Mouse (Mus musculus) midbrain, embryonic 15.5 days (tissue): Measurements from ENCODE around the gene Scn9a. TPM values are rescaled to one million over a fixed set of nuclear protein-coding genes. Genes with fewer than 3 reads are reported as not detected.

Experiments used
- ATAC-seq: fragments of 200-750 bp; cut with Nextera tagmentation; replicated peaks from 2 replicates; pipeline ENCODE4 v1.8.0; 2017; ENCODE audit warnings: moderate TSS enrichment
- H3K27ac ChIP-seq: fragments of 300-500 bp; sonication (generic); 2 replicates; pipeline ENCODE4 v1.5.1; 2015; ENCODE audit warnings: mild to moderate bottlenecking, inconsistent platforms
- H3K27me3 ChIP-seq: fragments of 300-500 bp; sonication (generic); replicated peaks from 2 replicates; pipeline ENCODE4 v1.6.1; 2015; ENCODE audit warnings: inconsistent platforms
- H3K36me3 ChIP-seq: fragments of 300-500 bp; sonication (generic); replicated peaks from 2 replicates; pipeline ENCODE4 v1.6.1; 2015; ENCODE audit warnings: inconsistent platforms
- H3K4me1 ChIP-seq: fragments of 300-500 bp; sonication (generic); 2 replicates; pipeline ENCODE4 v1.6.1; 2015; ENCODE audit warnings: inconsistent platforms
- H3K4me2 ChIP-seq: fragments of 300-500 bp; sonication (generic); 2 replicates; pipeline ENCODE4 v1.6.1; 2015; ENCODE audit warnings: inconsistent platforms, mild to moderate bottlenecking, moderate library complexity
- H3K4me3 ChIP-seq: fragments of 300-500 bp; sonication (generic); 2 replicates; pipeline ENCODE4 v1.5.1; 2015; ENCODE audit warnings: mild to moderate bottlenecking, inconsistent platforms
- H3K9ac ChIP-seq: fragments of 300-500 bp; sonication (generic); 2 replicates; pipeline ENCODE4 v1.6.1; 2015; ENCODE audit warnings: mild to moderate bottlenecking, inconsistent platforms
- H3K9me3 ChIP-seq: fragments of 300-500 bp; sonication (generic); 2 replicates; pipeline ENCODE4 v1.6.1; 2016; ENCODE audit warnings: inconsistent platforms
- WGBS: fragments of 180-500 bp; shearing (Covaris S2); methylation state at CpG from one replicate; pipeline ENCODE4 v1.1.7; 2015; ENCODE audit warnings: mixed read lengths; 5-methylcytosine and 5-hydroxymethylcytosine counted together
- polyA plus RNA-seq: library from polyadenylated mRNA; unstranded; fragments of >200 nt; fragmentation: Nextera tagmentation; extraction: Ambion mirVana; gene quantifications from 2 replicates; pipeline ENCODE4 v1.2.1, GENCODE M21; 2015

Gene Scn9a
- polyA plus RNA-seq, 1 experiment from 2014 or later, result 13.7 TPM

GRCm38 (mm10) chr2:66519966-66520365 is 114.8 kb downstream of the Scn9a start:
- Histone ChIP-seq H3K4me3 (no peak overlapping the region), H3K9ac (no peak overlapping the region), H3K36me3 (no peaks in the 10 kb centered on the region), H3K4me1 (no peaks in the 10 kb centered on the region), H3K27ac (no peak overlapping the region), H3K9me3 (no peaks in the 10 kb centered on the region), H3K27me3 (no peaks in the 10 kb centered on the region), H3K4me2 (no peak overlapping the region)
- WGBS, result 78% methylated on average over 3 of the region's 3 CpGs
- ATAC-seq, result no peak

- no peak overlapping the region for H3K4me3 ChIP-seq
- no peaks in the 10 kb centered on the region for H3K9me3 ChIP-seq
- WGBS, result 75% methylated on average over 2 of the region's 2 CpGs
- no peak overlapping the region for H3K4me2 ChIP-seq
- no peak overlapping the region for H3K27ac ChIP-seq
- H3K4me1 ChIP-seq, result no peaks in the 10 kb centered on the region
- no peaks in the 10 kb centered on the region for H3K36me3 ChIP-seq
- no peak for ATAC-seq
- no peak overlapping the region for H3K9ac ChIP-seq
- no peaks in the 10 kb centered on the region for H3K27me3 ChIP-seq
These were observed 123.3 kb downstream of the Scn9a start for GRCm38 (mm10) chr2:66511424-66511823.

GRCm38 (mm10) chr2:66508032-66508431 is 126.7 kb downstream of the Scn9a start:
- H3K9me3 ChIP-seq, result no peaks in the 10 kb centered on the region
- no peak overlapping the region for H3K4me2 ChIP-seq
- no peaks in the 10 kb centered on the region for H3K36me3 ChIP-seq
- H3K4me3 ChIP-seq, result no peak overlapping the region
- no peak overlapping the region for H3K27ac ChIP-seq
- 83% methylated on average over 3 of the region's 3 CpGs for WGBS
- no peaks in the 10 kb centered on the region for H3K4me1 ChIP-seq
- H3K9ac ChIP-seq, result no peak overlapping the region
- no peaks in the 10 kb centered on the region for H3K27me3 ChIP-seq
- no peak for ATAC-seq

GRCm38 (mm10) chr2:66507616-66508015 is 127.1 kb downstream of the Scn9a start:
- no peak for ATAC-seq
- Histone ChIP-seq H3K36me3 (no peaks in the 10 kb centered on the region), H3K9me3 (no peaks in the 10 kb centered on the region), H3K27ac (no peak overlapping the region), H3K9ac (no peak overlapping the region), H3K27me3 (no peaks in the 10 kb centered on the region), H3K4me3 (no peak overlapping the region), H3K4me1 (no peaks in the 10 kb centered on the region), H3K4me2 (no peak overlapping the region)
- 94% methylated on average over 1 of the region's 1 CpGs for WGBS

GRCm38 (mm10) chr2:66502158-66502557 is 132.6 kb downstream of the Scn9a start:
- Histone ChIP-seq H3K27ac (no peak overlapping the region), H3K36me3 (no peaks in the 10 kb centered on the region; the same call in 1 of the 2 replicates), H3K9me3 (no peaks in the 10 kb centered on the region), H3K27me3 (no peaks in the 10 kb centered on the region), H3K4me2 (no peak overlapping the region), H3K4me1 (no peaks in the 10 kb centered on the region), H3K4me3 (no peak overlapping the region), H3K9ac (no peak overlapping the region)
- ATAC-seq, result no peak
- WGBS, result 84% methylated on average over 3 of the region's 3 CpGs

GRCm38 (mm10) chr2:66494556-66494955 is 140.2 kb downstream of the Scn9a start:
- ATAC-seq, result no peak
- H3K9me3 ChIP-seq, result no peaks in the 10 kb centered on the region
- WGBS, result 90% methylated on average over 8 of the region's 8 CpGs
- H3K27ac ChIP-seq, result no peak overlapping the region
- H3K36me3 ChIP-seq, result no peaks in the 10 kb centered on the region; the same call in 1 of the 2 replicates
- no peak overlapping the region for H3K4me2 ChIP-seq
- no peaks in the 10 kb centered on the region for H3K27me3 ChIP-seq
- no peak overlapping the region for H3K4me3 ChIP-seq
- H3K9ac ChIP-seq, result no peak overlapping the region
- no peaks in the 10 kb centered on the region for H3K4me1 ChIP-seq

GRCm38 (mm10) chr2:66478395-66478794 is 156.4 kb downstream of the Scn9a start:
- no peak overlapping the region for H3K4me3 ChIP-seq
- ATAC-seq, result no peak
- 77% methylated on average over 2 of the region's 2 CpGs for WGBS
- H3K9ac ChIP-seq, result no peak overlapping the region
- H3K36me3 ChIP-seq, result no peaks in the 10 kb centered on the region
- H3K27ac ChIP-seq, result no peak overlapping the region
- H3K27me3 ChIP-seq, result no peaks in the 10 kb centered on the region
- H3K4me2 ChIP-seq, result no peak overlapping the region
- H3K9me3 ChIP-seq, result no peaks in the 10 kb centered on the region
- H3K4me1 ChIP-seq, result no peaks in the 10 kb centered on the region

GRCm38 (mm10) chr2:66473181-66473822 is 161.5 kb downstream of the Scn9a start:
- H3K36me3 ChIP-seq, result no peaks in the 10 kb centered on the region
- H3K4me1 ChIP-seq, result no peaks in the 10 kb centered on the region
- H3K9me3 ChIP-seq, result no peaks in the 10 kb centered on the region
- no peak overlapping the region for H3K27ac ChIP-seq
- H3K27me3 ChIP-seq, result no peaks in the 10 kb centered on the region
- H3K4me2 ChIP-seq, result no peak overlapping the region
- no peak overlapping the region for H3K9ac ChIP-seq
- H3K4me3 ChIP-seq, result no peak overlapping the region
- peak; percentile 88 for ATAC-seq
- WGBS, result 56% methylated on average over 3 of the region's 3 CpGs

GRCm38 (mm10) chr2:66465484-66465883 is 169.3 kb downstream of the Scn9a start:
- Histone ChIP-seq H3K27ac (no peak overlapping the region), H3K9me3 (no peaks in the 10 kb centered on the region), H3K36me3 (no peaks in the 10 kb centered on the region), H3K27me3 (no peaks in the 10 kb centered on the region), H3K4me3 (no peak overlapping the region), H3K9ac (no peak overlapping the region), H3K4me2 (no peak overlapping the region), H3K4me1 (no peaks in the 10 kb centered on the region)
- WGBS, result 96% methylated on average over 3 of the region's 3 CpGs
- ATAC-seq, result no peak

- no peak overlapping the region for H3K4me2 ChIP-seq
- H3K4me1 ChIP-seq, result no peaks in the 10 kb centered on the region
- no peaks in the 10 kb centered on the region for H3K27me3 ChIP-seq
- H3K27ac ChIP-seq, result no peak overlapping the region
- no peak overlapping the region for H3K4me3 ChIP-seq
- H3K9me3 ChIP-seq, result no peaks in the 10 kb centered on the region
- 84% methylated on average over 2 of the region's 2 CpGs for WGBS
- ATAC-seq, result no peak
- H3K9ac ChIP-seq, result no peak overlapping the region
- no peaks in the 10 kb centered on the region for H3K36me3 ChIP-seq
These were observed 169.8 kb downstream of the Scn9a start for GRCm38 (mm10) chr2:66464874-66465458.

- Histone ChIP-seq H3K27me3 (no peaks in the 10 kb centered on the region), H3K4me2 (no peak overlapping the region), H3K4me1 (no peaks in the 10 kb centered on the region), H3K27ac (no peak overlapping the region), H3K4me3 (no peak overlapping the region), H3K9ac (no peak overlapping the region), H3K36me3 (no peaks in the 10 kb centered on the region), H3K9me3 (no peaks in the 10 kb centered on the region)
- 93% methylated on average over 6 of the region's 6 CpGs for WGBS
- no peak for ATAC-seq
These were observed 170.8 kb downstream of the Scn9a start for GRCm38 (mm10) chr2:66463916-66464315.

- no peak overlapping the region for H3K4me2 ChIP-seq
- no peaks in the 10 kb centered on the region for H3K9me3 ChIP-seq
- H3K36me3 ChIP-seq, result no peaks in the 10 kb centered on the region
- H3K9ac ChIP-seq, result no peak overlapping the region
- ATAC-seq, result no peak
- no peaks in the 10 kb centered on the region for H3K27me3 ChIP-seq
- H3K27ac ChIP-seq, result no peak overlapping the region
- H3K4me3 ChIP-seq, result no peak overlapping the region
- 94% methylated on average over 1 of the region's 1 CpGs for WGBS
- H3K4me1 ChIP-seq, result no peaks in the 10 kb centered on the region
These were observed 172.3 kb downstream of the Scn9a start for GRCm38 (mm10) chr2:66462458-66462857.

GRCm38 (mm10) chr2:66440711-66441110 is 194.1 kb downstream of the Scn9a start, which contains the start of gene Scn1a:
Gene Scn1a, minus strand, starts transcription at chr2:66440840.
- Histone ChIP-seq H3K27ac (no peak within 1 kb of the TSS), H3K27me3 (no peaks in the 10 kb centered on the region), H3K4me1 (peaks cover 7% of the 10 kb centered on the region), H3K4me2 (peak within 1 kb of the TSS; percentile 63), H3K4me3 (peak within 1 kb of the TSS; percentile 42), H3K9ac (peak within 1 kb of the TSS; percentile 43), H3K9me3 (no peaks in the 10 kb centered on the region), H3K36me3 (no peaks in the 10 kb centered on the region)
- 11% methylated on average over 7 of the region's 7 CpGs for WGBS
- ATAC-seq, result peak; percentile 69
